Mouse (Mus musculus): ENCODE data around the gene Dync1i1. TPM values are rescaled to one million over a fixed set of nuclear protein-coding genes. Genes with fewer than 3 reads are reported as not detected.
A peak's percentile ranks its signal among the peaks of the same experiment; 100 is the strongest.

The Dync1i1 gene
- polyA plus RNA-seq, 1 experiment from 2014 or later, result 3.3 TPM

- H3K4me2 ChIP-seq, result no peak overlapping the region
- 46% methylated on average over 8 of the region's 8 CpGs for WGBS (ENCODE audit: insufficient replicate concordance)
- H3K4me1 ChIP-seq (ENCODE audit: control insufficient read depth, insufficient read depth, low read length), result no peaks in the 10 kb centered on the region
- ATAC-seq (replicated peaks; ENCODE audit: insufficient number of reproducible peaks, low FRiP score, low TSS enrichment), result no peak
- H3K9ac ChIP-seq (ENCODE audit: low read depth, low read length), result no peak overlapping the region
- no peak overlapping the region for H3K4me3 ChIP-seq (ENCODE audit: low read depth, low read length)
- no peaks in the 10 kb centered on the region for H3K27me3 ChIP-seq (ENCODE audit: control insufficient read depth, insufficient read depth, low read length)
- H3K36me3 ChIP-seq (ENCODE audit: control insufficient read depth, insufficient read depth, low read length), result no peaks in the 10 kb centered on the region
- no peaks in the 10 kb centered on the region for H3K9me3 ChIP-seq (replicated peaks; ENCODE audit: control insufficient read depth, low read length)
- no peak overlapping the region for H3K27ac ChIP-seq (ENCODE audit: low read depth, low read length)
These were observed 244.2 kb downstream of the Dync1i1 start for GRCm38 (mm10) chr6:5969613-5970012.

GRCm38 (mm10) chr6:5976241-5976640 lies 250.8 kb downstream of the Dync1i1 start:
- H3K36me3 ChIP-seq (ENCODE audit: control insufficient read depth, insufficient read depth, low read length), result no peaks in the 10 kb centered on the region
- H3K4me1 ChIP-seq (ENCODE audit: control insufficient read depth, insufficient read depth, low read length), result no peaks in the 10 kb centered on the region
- WGBS (ENCODE audit: insufficient replicate concordance), result 29% methylated on average over 4 of the region's 4 CpGs
- H3K27ac ChIP-seq (ENCODE audit: low read depth, low read length), result peak overlapping the region; percentile 80
- no peaks in the 10 kb centered on the region for H3K27me3 ChIP-seq (ENCODE audit: control insufficient read depth, insufficient read depth, low read length)
- no peak overlapping the region for H3K9ac ChIP-seq (ENCODE audit: low read depth, low read length)
- H3K9me3 ChIP-seq (replicated peaks; ENCODE audit: control insufficient read depth, low read length), result no peaks in the 10 kb centered on the region
- ATAC-seq (replicated peaks; ENCODE audit: insufficient number of reproducible peaks, low FRiP score, low TSS enrichment), result 0 out of 2 replicates have a peak, but pooled peaks have one; percentile 61
- no peak overlapping the region for H3K4me2 ChIP-seq
- no peak overlapping the region for H3K4me3 ChIP-seq (ENCODE audit: low read depth, low read length)

- Histone ChIP-seq H3K4me2 (no peak overlapping the region), H3K27me3 (ENCODE audit: control insufficient read depth, insufficient read depth, low read length) (no peaks in the 10 kb centered on the region), H3K27ac (ENCODE audit: low read depth, low read length) (peak overlapping the region; percentile 80), H3K4me3 (ENCODE audit: low read depth, low read length) (no peak overlapping the region), H3K9me3 (replicated peaks; ENCODE audit: control insufficient read depth, low read length) (no peaks in the 10 kb centered on the region), H3K9ac (ENCODE audit: low read depth, low read length) (no peak overlapping the region), H3K4me1 (ENCODE audit: control insufficient read depth, insufficient read depth, low read length) (no peaks in the 10 kb centered on the region), H3K36me3 (ENCODE audit: control insufficient read depth, insufficient read depth, low read length) (no peaks in the 10 kb centered on the region)
- ATAC-seq (replicated peaks; ENCODE audit: insufficient number of reproducible peaks, low FRiP score, low TSS enrichment), result no peak
- 37% methylated on average over 15 of the region's 15 CpGs for WGBS (ENCODE audit: insufficient replicate concordance)
These were observed 251.9 kb downstream of the Dync1i1 start for GRCm38 (mm10) chr6:5977238-5977920.

- Histone ChIP-seq H3K36me3 (ENCODE audit: control insufficient read depth, insufficient read depth, low read length) (no peaks in the 10 kb centered on the region), H3K4me2 (no peak overlapping the region), H3K9ac (ENCODE audit: low read depth, low read length) (no peak overlapping the region), H3K4me3 (ENCODE audit: low read depth, low read length) (no peak overlapping the region), H3K9me3 (replicated peaks; ENCODE audit: control insufficient read depth, low read length) (no peaks in the 10 kb centered on the region), H3K27ac (ENCODE audit: low read depth, low read length) (no peak overlapping the region), H3K27me3 (ENCODE audit: control insufficient read depth, insufficient read depth, low read length) (no peaks in the 10 kb centered on the region), H3K4me1 (ENCODE audit: control insufficient read depth, insufficient read depth, low read length) (peaks cover 6% of the 10 kb centered on the region; the same call in 1 of the 2 replicates)
- ATAC-seq (replicated peaks; ENCODE audit: insufficient number of reproducible peaks, low FRiP score, low TSS enrichment), result no peak
- WGBS (ENCODE audit: insufficient replicate concordance), result 71% methylated on average over 6 of the region's 6 CpGs
These were observed 265.8 kb downstream of the Dync1i1 start for GRCm38 (mm10) chr6:5991243-5991642.

- H3K4me1 ChIP-seq (ENCODE audit: control insufficient read depth, insufficient read depth, low read length), result peaks cover 6% of the 10 kb centered on the region; the same call in 1 of the 2 replicates
- H3K4me3 ChIP-seq (ENCODE audit: low read depth, low read length), result no peak overlapping the region
- no peaks in the 10 kb centered on the region for H3K27me3 ChIP-seq (ENCODE audit: control insufficient read depth, insufficient read depth, low read length)
- WGBS (ENCODE audit: insufficient replicate concordance), result 54% methylated on average over 25 of the region's 25 CpGs
- H3K36me3 ChIP-seq (ENCODE audit: control insufficient read depth, insufficient read depth, low read length), result no peaks in the 10 kb centered on the region
- H3K9me3 ChIP-seq (replicated peaks; ENCODE audit: control insufficient read depth, low read length), result no peaks in the 10 kb centered on the region
- ATAC-seq (replicated peaks; ENCODE audit: insufficient number of reproducible peaks, low FRiP score, low TSS enrichment), result no peak
- no peak overlapping the region for H3K27ac ChIP-seq (ENCODE audit: low read depth, low read length)
- no peak overlapping the region for H3K4me2 ChIP-seq
- H3K9ac ChIP-seq (ENCODE audit: low read depth, low read length), result 0 out of 2 replicates have a peak overlapping the region, but pooled peaks have one; percentile 22
These were observed 266.6 kb downstream of the Dync1i1 start for GRCm38 (mm10) chr6:5991817-5992755.

- H3K9ac ChIP-seq (ENCODE audit: low read depth, low read length), result no peak overlapping the region
- H3K4me2 ChIP-seq, result no peak overlapping the region
- 55% methylated on average over 7 of the region's 7 CpGs for WGBS (ENCODE audit: insufficient replicate concordance)
- H3K9me3 ChIP-seq (replicated peaks; ENCODE audit: control insufficient read depth, low read length), result no peaks in the 10 kb centered on the region
- no peak overlapping the region for H3K27ac ChIP-seq (ENCODE audit: low read depth, low read length)
- H3K27me3 ChIP-seq (ENCODE audit: control insufficient read depth, insufficient read depth, low read length), result no peaks in the 10 kb centered on the region
- H3K36me3 ChIP-seq (ENCODE audit: control insufficient read depth, insufficient read depth, low read length), result no peaks in the 10 kb centered on the region
- ATAC-seq (replicated peaks; ENCODE audit: insufficient number of reproducible peaks, low FRiP score, low TSS enrichment), result no peak
- H3K4me3 ChIP-seq (ENCODE audit: low read depth, low read length), result no peak overlapping the region
- H3K4me1 ChIP-seq (ENCODE audit: control insufficient read depth, insufficient read depth, low read length), result peaks cover 6% of the 10 kb centered on the region; the same call in 1 of the 2 replicates
These were observed 267.6 kb downstream of the Dync1i1 start for GRCm38 (mm10) chr6:5993056-5993455.

- no peaks in the 10 kb centered on the region for H3K4me1 ChIP-seq (ENCODE audit: control insufficient read depth, insufficient read depth, low read length)
- H3K4me3 ChIP-seq (ENCODE audit: low read depth, low read length), result no peak overlapping the region
- no peaks in the 10 kb centered on the region for H3K9me3 ChIP-seq (replicated peaks; ENCODE audit: control insufficient read depth, low read length)
- no peaks in the 10 kb centered on the region for H3K27me3 ChIP-seq (ENCODE audit: control insufficient read depth, insufficient read depth, low read length)
- H3K36me3 ChIP-seq (ENCODE audit: control insufficient read depth, insufficient read depth, low read length), result no peaks in the 10 kb centered on the region
- ATAC-seq (replicated peaks; ENCODE audit: insufficient number of reproducible peaks, low FRiP score, low TSS enrichment), result no peak
- WGBS (ENCODE audit: insufficient replicate concordance), result 79% methylated on average over 6 of the region's 6 CpGs
- H3K9ac ChIP-seq (ENCODE audit: low read depth, low read length), result no peak overlapping the region
- H3K27ac ChIP-seq (ENCODE audit: low read depth, low read length), result no peak overlapping the region
- no peak overlapping the region for H3K4me2 ChIP-seq
These were observed 272.1 kb downstream of the Dync1i1 start for GRCm38 (mm10) chr6:5997535-5997934.

- no peak for ATAC-seq (replicated peaks; ENCODE audit: insufficient number of reproducible peaks, low FRiP score, low TSS enrichment)
- no peak overlapping the region for H3K4me3 ChIP-seq (ENCODE audit: low read depth, low read length)
- H3K27ac ChIP-seq (ENCODE audit: low read depth, low read length), result no peak overlapping the region
- no peaks in the 10 kb centered on the region for H3K9me3 ChIP-seq (replicated peaks; ENCODE audit: control insufficient read depth, low read length)
- H3K9ac ChIP-seq (ENCODE audit: low read depth, low read length), result no peak overlapping the region
- no peak overlapping the region for H3K4me2 ChIP-seq
- H3K4me1 ChIP-seq (ENCODE audit: control insufficient read depth, insufficient read depth, low read length), result peaks cover 6% of the 10 kb centered on the region
- H3K27me3 ChIP-seq (ENCODE audit: control insufficient read depth, insufficient read depth, low read length), result no peaks in the 10 kb centered on the region
- WGBS (ENCODE audit: insufficient replicate concordance), result 84% methylated on average over 3 of the region's 3 CpGs
- no peaks in the 10 kb centered on the region for H3K36me3 ChIP-seq (ENCODE audit: control insufficient read depth, insufficient read depth, low read length)
These were observed 276.6 kb downstream of the Dync1i1 start for GRCm38 (mm10) chr6:6002061-6002460.

Data from heart, embryonic 11.5 days (tissue).